Mouse (Mus musculus): Measurements from ENCODE around the gene Zfp787.

DNA sequence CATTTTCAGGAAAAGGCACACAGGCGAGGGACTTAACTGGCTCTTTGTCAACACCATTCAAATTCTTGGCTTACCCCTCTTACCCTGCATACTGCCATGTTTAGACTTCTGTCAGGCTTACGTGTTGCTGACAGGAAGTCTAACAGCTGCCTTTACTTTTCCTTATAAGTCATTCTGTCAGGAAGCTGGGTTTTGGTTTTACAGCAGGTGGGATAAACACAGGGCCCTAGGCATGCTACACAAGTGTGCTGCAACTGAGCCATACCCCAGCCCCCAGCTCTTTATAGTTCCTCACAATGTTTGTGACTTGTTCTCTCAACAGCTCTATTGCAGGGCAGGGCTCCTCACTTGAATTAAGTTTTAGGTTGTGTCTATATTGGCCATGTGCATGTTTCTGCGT lies 16.5 kb downstream of the Zfp787 start:
- TF ChIP-seq POLR2A (IDR thresholded peaks at IDR 0.05; ENCODE audit: low read depth, low read length) (no peak), CTCF (conservative IDR thresholded peaks at IDR 0.05; ENCODE audit: insufficient read depth, insufficient read length, low read depth, low read length) (no peak)

Measured in kidney, adult 2 months (tissue).